Mouse (Mus musculus): ENCODE data around the gene Ccr9.
"Not testable (repeated sequence)": the region's sequence is repeated elsewhere in the genome, so short reads cannot be mapped to it uniquely, and the experiment has no call there.

Gene Ccr9

DNA sequence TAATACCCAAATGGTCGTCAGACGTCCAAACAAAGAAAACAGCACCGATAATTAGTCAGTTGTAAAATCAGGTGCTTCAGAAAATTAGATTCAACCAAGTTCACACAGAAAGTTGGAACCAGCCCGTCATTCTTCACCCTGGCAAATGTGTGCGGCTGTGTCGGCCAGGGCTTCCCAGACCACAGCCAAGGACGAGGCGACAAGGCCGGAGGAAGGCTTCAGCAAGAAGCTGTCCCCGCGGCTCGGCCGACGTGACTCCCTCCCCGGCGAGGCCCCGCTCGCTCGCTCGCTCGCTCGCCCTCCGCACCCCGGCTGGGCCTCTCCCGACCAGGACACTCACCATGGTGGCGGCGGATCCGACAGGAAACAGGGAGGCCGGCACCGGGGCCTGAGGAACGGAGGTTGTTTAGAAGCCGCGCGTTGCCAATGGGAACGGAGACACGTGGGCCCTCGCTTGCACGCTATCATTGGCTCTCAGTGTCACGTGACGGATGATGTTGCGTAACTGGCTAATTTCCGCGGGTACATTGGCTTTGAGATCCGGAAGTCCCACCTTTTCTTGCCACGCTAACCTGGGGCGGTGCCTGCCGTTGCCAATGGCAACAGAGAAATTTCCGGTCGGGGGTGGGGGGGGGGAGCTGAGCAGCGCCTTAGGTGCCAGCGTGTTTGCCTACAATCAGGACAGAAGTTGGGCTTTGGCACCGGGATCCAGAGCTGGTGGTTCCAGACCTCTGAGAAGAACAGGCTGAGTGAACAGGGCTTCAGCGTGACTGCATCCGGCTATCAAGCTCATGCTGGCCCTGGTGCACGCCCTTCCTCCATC is 39.2 kb downstream of the Ccr9 start, which contains the start of gene Lztfl1:
Gene Lztfl1, minus strand, starts transcription at position 512 of the 823 bp plus-strand sequence.
- peak; percentile 90 to 93 for DNase-seq

- DNase-seq = no peak
These were observed 44.7 kb downstream of the Ccr9 start for GRCm38 (mm10) chr9:123722737-123723493.

- DNase-seq = no peak
These were observed 53.0 kb downstream of the Ccr9 start for GRCm38 (mm10) chr9:123731271-123731670.

GRCm38 (mm10) chr9:123734133-123734532 is 55.9 kb downstream of the Ccr9 start:
- DNase-seq = no peak

GRCm38 (mm10) chr9:123740799-123741198 is 62.6 kb downstream of the Ccr9 start:
- no peak for DNase-seq

- not testable (repeated sequence) for DNase-seq
These were observed 71.4 kb downstream of the Ccr9 start for GRCm38 (mm10) chr9:123749687-123750086.

DNA sequence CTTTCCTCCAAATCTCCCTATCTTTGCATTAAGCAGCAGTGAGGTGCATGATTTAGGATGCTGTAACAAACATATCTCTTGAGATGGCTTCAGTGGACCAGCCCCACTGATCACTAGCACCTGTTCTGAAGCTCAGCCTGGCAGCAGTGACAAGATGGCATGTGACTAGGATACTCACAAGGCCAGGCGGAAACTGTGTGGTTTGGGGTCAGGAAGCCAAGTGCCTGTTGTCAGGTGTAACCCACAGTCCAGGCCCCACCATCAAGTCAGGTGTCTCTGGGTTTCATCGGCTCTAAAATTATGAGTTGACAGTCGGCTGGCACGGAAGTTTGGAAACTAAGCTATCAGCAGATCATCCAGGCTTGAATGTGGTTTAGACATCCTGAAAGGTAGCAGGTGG is 76.1 kb downstream of the Ccr9 start:
- DNase-seq = peak; percentile 85 to 90

GRCm38 (mm10) chr9:123756752-123757151 is 78.5 kb downstream of the Ccr9 start:
- peak in 1 of 2 experiments; percentile 1 for DNase-seq

DNA sequence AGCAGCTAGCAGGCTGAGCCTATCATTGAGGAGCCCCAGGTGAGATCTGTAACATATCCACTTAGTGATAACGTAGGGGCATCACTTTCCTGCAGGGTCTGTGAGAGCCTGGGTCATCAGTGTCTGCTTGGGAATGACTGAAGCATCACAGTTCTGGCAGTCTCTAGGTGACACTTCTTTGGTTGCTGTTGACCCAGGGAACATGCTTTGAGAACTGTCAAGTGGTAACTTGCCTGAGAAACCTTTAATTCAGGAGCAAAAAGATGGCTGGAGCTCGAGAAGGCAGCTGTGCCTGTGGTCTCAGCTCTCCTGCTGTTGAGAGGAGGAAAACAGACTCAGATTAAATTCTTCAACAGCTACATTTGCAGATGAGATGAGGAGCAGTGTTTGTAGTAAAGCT is 79.1 kb downstream of the Ccr9 start:
- DNase-seq = peak in 1 of 2 experiments; percentile 0

DNA sequence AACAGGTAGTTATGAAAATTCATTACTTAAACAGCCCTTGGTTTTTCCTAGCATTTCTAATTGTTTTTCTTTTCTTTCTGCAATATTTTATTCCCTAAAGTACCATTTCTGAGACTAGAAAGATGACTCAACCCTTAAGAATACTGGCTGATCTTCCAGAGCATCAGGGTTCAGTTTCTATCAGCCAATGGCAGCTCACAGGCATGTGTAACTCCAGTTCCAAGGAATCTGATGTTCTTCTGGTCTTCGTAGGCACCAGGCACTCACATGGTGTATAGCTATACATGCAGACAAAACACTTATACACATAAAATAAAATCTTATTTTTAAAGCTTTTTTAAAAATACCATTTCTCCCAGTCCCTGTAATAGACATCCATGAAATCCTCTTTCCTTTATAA is 79.9 kb downstream of the Ccr9 start:
- no peak for DNase-seq

DNA sequence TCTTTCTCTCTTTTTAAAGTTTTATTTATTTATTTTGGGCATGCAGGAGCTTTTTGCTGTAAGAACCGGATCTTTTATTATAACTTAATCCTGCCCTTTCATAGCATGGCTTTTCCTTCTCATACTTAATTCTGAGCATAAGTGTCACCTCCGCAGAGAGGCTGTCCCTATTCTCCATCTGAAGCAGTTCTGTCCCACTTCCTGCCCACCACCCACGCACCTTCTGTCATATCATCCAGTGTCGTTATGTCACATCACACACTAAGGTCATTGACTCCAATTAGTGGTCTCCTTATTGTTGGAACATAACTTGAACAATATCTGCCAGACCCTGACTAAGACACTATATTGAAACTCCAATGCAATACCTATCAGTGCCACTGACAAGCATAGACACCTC is 80.4 kb downstream of the Ccr9 start:
- peak in 1 of 2 experiments; percentile 1 for DNase-seq

- no peak for DNase-seq
These were observed 82.6 kb downstream of the Ccr9 start for GRCm38 (mm10) chr9:123760806-123761205.

- DNase-seq = peak; percentile 69 to 71
These were observed 84.6 kb downstream of the Ccr9 start for GRCm38 (mm10) chr9:123762886-123763285.

DNA sequence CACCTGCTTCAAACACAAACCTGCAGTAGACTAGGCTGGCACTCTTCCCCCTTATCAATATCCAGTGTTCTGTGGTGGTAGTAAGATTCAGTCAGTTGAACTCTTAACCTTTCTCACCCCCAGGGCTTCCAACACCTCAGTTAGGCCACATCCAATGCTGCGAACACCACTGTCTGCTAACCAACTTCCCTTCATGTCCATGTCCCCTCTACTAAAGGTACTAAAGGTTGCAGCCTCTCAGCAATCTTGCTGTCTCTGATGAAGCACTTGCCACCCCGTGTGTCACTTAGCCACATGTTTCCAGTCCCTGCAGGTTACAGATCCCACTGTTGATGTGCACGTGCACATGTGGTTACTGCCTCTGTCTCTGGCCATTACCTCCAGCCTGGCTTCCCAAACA is 85.5 kb downstream of the Ccr9 start:
- DNase-seq = peak in 1 of 2 experiments; percentile 20

DNA sequence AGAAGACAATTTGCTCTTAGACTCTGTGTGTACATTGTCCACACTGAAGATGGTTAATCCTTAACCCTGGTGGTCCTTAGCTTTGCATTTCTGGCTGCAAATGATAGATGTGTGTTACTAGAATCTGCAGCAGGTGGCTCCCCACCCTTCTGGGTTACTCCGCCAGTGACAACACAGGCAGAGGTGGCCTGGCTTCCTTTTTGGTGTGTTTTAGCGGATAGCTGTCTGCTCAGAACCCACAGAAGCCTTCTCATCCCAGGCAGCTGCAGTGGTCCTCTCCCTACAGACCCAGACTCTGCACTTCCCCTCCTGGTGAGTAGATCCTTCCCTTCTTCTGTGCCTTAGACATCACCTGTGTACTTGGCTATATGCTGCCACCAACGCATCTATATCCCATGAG is 88.8 kb downstream of the Ccr9 start:
- DNase-seq = no peak

DNA sequence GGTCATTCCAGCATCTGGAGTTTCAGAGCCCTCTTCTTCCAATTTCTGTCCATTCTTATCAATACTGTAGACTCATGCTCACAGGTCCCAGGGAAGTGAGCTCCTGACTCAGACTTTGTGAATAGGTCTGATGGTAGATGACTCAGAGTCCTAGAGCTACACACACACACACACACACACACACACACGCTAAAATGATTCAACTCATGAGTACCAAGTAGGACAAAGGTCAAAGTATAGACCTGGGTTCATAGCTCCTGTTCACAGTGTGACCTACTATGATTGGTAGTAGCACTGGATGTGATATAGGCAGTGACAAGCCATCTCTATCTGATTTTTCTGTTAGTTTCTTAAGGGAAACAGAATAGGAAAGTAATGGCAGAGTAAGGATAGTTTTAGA is 90.2 kb downstream of the Ccr9 start:
- peak in 1 of 2 experiments; percentile 1 for DNase-seq

- no peak for DNase-seq
These were observed 91.3 kb downstream of the Ccr9 start for GRCm38 (mm10) chr9:123769532-123769931.

DNA sequence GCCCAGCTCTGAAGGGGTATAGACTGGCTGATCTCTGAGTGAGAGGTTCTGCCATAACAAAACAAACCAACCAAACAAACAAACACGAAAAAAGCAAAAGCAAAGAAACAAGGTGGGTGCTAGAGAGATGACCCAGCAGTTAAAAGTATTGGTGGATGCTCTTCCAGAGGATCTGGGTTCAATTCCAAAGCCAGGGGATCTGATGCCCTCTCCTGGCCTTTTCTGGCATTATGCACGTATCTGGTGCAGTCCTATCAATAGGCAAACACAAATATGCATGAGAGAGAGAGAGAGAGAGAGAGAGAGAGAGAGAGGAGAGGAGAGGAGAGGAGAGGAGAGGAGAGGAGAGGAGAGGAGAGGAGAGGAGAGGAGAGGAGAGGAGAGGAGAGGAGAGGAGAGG is 95.1 kb downstream of the Ccr9 start:
- peak; percentile 54 to 62 for DNase-seq

DNA sequence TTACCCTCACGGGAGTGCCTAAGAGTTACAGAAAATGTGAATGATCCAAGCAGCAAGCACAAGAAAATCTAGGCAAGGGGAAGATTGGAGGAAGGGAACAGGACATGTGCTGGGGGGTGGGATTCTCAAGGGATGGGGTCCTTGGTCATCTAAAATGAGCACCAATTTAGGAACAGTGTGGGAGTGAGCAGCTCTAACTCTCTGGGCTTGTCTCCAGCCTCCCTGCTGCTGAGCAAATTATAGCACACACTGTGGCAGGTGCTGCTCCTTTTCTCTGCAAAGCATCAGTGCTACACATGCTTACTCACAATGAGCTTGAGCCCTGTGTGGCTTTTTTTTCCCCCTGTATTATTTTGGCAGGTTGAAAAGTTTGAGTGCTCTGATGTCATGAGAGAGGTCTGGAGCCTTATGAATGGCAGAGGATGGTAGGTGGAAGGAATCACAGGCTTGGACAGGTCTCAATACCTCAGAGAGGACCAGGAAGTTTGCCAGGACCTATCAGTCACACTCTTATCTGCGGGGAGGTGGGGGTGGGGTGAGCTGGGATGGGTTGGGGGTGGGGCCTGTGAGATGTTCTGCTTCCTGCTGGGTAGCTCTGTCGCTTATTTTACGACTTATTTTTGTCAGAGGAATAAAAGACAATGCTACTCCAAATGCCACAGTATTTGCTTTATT is 110.8 kb downstream of the Ccr9 start:
- DNase-seq = no peak

DNA sequence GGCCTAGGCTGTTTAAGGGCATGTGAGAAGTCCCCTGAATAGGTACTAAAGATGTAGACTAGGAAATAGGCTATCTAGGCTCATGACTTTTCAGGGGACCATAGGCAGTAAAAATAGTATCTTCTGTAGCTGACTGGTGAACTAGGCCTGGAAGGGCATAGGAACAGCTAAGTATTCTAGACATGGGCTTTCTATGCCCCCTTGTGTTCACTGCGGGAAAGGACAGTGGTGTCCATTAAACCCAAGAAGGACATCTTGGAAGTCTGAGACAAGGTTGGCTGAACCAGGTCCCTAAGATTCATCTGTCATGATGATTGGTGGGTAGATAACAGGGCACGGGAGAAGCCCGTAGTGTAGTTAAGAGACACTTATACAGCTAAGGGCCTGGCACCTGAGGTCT is 117.9 kb downstream of the Ccr9 start:
- DNase-seq = peak; percentile 69 to 76

DNA sequence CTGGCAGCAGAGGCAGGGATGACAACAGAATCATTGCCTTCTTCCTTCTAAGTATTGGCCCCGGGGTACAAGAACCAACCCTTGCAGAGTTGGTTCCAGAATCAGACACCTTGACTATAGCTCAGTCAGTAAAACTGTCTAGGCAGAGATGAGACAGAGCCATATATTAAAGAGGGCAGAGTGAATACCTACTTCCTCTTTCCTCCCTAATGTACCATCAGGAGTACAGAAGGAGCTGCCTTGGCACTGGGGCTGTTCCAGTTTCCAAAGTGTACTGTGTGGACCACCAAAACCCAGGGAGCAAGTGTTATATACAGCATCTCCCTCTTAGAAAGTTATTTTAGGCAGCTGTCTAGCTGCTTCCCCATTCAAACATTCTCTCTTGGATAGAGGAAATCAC is 123.3 kb downstream of the Ccr9 start:
- DNase-seq = no peak

GRCm38 (mm10) chr9:123802421-123802820 is 124.2 kb downstream of the Ccr9 start:
- DNase-seq = no peak

- DNase-seq = no peak
These were observed 124.7 kb downstream of the Ccr9 start for GRCm38 (mm10) chr9:123802896-123803295.

Data from B cell, adult 2 months (primary cell).